Mouse (Mus musculus) lung, postnatal 0 days (tissue): ENCODE measurements around the gene Serpinb6a. TPM values are rescaled to one million over a fixed set of nuclear protein-coding genes. Genes with fewer than 3 reads are reported as not detected.

Source experiments
- ATAC-seq: fragments of 200-750 bp; cut with Nextera tagmentation; 2 replicates; pipeline ENCODE4 v1.8.0; 2017; ENCODE audit warnings: moderate library complexity
- DNase-seq: peaks from one replicate; pipeline ENCODE4 v3.0.0-alpha.2; 2016; ENCODE audit warnings: low spot score
- H3K27ac ChIP-seq: fragments of 300-500 bp; sonication (generic); 2 replicates; pipeline ENCODE4 v1.5.1; 2014; ENCODE audit warnings: antibody characterized with exemption, mild to moderate bottlenecking, low read length, mixed read lengths
- H3K27me3 ChIP-seq: fragments of 300-500 bp; sonication (generic); replicated peaks from 2 replicates; pipeline ENCODE4 v1.6.1; 2014; ENCODE audit warnings: low read length, mixed read lengths; ENCODE audit not compliant: insufficient read depth
- H3K36me3 ChIP-seq: fragments of 300-500 bp; sonication (generic); 2 replicates; pipeline ENCODE4 v1.6.1; 2014; ENCODE audit warnings: low read length, mixed read lengths; ENCODE audit not compliant: insufficient read depth
- H3K4me1 ChIP-seq: fragments of 300-500 bp; sonication (generic); 2 replicates; pipeline ENCODE4 v1.6.1; 2014; ENCODE audit warnings: antibody characterized with exemption, low read depth, low read length, mixed read lengths; ENCODE audit not compliant: insufficient read depth
- H3K4me2 ChIP-seq: fragments of 300-500 bp; sonication (generic); replicated peaks from 2 replicates; pipeline ENCODE4 v1.6.1; 2014; ENCODE audit warnings: low read depth, mild to moderate bottlenecking, low read length, moderate library complexity, mixed read lengths
- H3K4me3 ChIP-seq: fragments of 300-500 bp; sonication (generic); 2 replicates; pipeline ENCODE4 v1.5.1; 2014; ENCODE audit warnings: low read depth, low read length
- H3K9ac ChIP-seq: fragments of 300-500 bp; sonication (generic); replicated peaks from 2 replicates; pipeline ENCODE4 v1.6.1; 2014; ENCODE audit warnings: low read depth, mild to moderate bottlenecking
- H3K9me3 ChIP-seq: fragments of 300-500 bp; sonication (generic); 2 replicates; pipeline ENCODE4 v1.6.1; 2016; ENCODE audit warnings: low read length, mixed read lengths
- CTCF ChIP-seq: IDR thresholded peaks from 2 replicates; pipeline ENCODE4 v1.5.1; 2016; ENCODE audit warnings: antibody characterized with exemption, mild to moderate bottlenecking
- EP300 ChIP-seq: IDR thresholded peaks from 2 replicates; pipeline ENCODE4 v1.6.1; 2016; ENCODE audit warnings: antibody characterized with exemption, mild to moderate bottlenecking, control low read depth
- WGBS: fragments of 180-500 bp; shearing (Covaris S2); extraction: QIAGEN DNeasy Blood & Tissue Kit; methylation state at CpG from one replicate; pipeline ENCODE4 v1.1.7; 2014; 5-methylcytosine and 5-hydroxymethylcytosine counted together
- polyA plus RNA-seq: library from polyadenylated mRNA; unstranded; fragments of >200 nt; fragmentation: Nextera tagmentation; extraction: Ambion mirVana; gene quantifications from 2 replicates; pipeline ENCODE4 v1.2.1, GENCODE M21; 2015

Serpinb6a gene
- polyA plus RNA-seq, result 94.5 and 94.8 TPM in 2 replicates

- no peaks in the 10 kb centered on the region for H3K36me3 ChIP-seq
- H3K9me3 ChIP-seq, result no peaks in the 10 kb centered on the region
- no peaks in the 10 kb centered on the region for H3K27me3 ChIP-seq
- peak within 1 kb of the TSS; percentile 95 for H3K4me3 ChIP-seq
- TF ChIP-seq EP300, result peak; percentile 43; the same call in 1 of the 2 replicates
- TF ChIP-seq CTCF, result peak; percentile 68
- WGBS, result under 1% methylated on average over 81 of the region's 92 CpGs
- peak within 1 kb of the TSS; percentile 89 for H3K9ac ChIP-seq
- ATAC-seq, result peak; percentile 100
- peak within 1 kb of the TSS; percentile 94 for H3K27ac ChIP-seq
- DNase-seq, result peak; percentile 95
- peaks cover 8% of the 10 kb centered on the region; the same call in 1 of the 2 replicates for H3K4me1 ChIP-seq
- H3K4me2 ChIP-seq, result peak within 1 kb of the TSS; percentile 77
Measured at GRCm38 (mm10) chr13:34002058-34003006, at the start of gene Serpinb6a, which contains the start of gene Ripk1. Gene Serpinb6a (minus strand): TSS chr13:34002794. Gene Ripk1 (plus strand): TSS chr13:34002363.

GRCm38 (mm10) chr13:34051692-34052091 lies 49.1 kb upstream of the Serpinb6a start:
- Histone ChIP-seq H3K27me3 (no peaks in the 10 kb centered on the region), H3K36me3 (peaks cover 4% of the 10 kb centered on the region), H3K27ac (no peak overlapping the region), H3K9me3 (no peaks in the 10 kb centered on the region), H3K4me2 (no peak overlapping the region), H3K4me1 (no peaks in the 10 kb centered on the region), H3K4me3 (no peak overlapping the region), H3K9ac (no peak overlapping the region)
- ATAC-seq (no peak), DNase-seq (peak; percentile 44)
- WGBS, result 64% methylated on average over 3 of the region's 3 CpGs
- no peak for TF ChIP-seq EP300
- peak; percentile 13; the same call in 1 of the 2 replicates for TF ChIP-seq CTCF

- H3K4me1 ChIP-seq, result no peaks in the 10 kb centered on the region
- peaks cover 4% of the 10 kb centered on the region for H3K36me3 ChIP-seq
- ATAC-seq (no peak), DNase-seq (no peak)
- 92% methylated on average over 8 of the region's 8 CpGs for WGBS
- H3K9ac ChIP-seq, result no peak overlapping the region
- no peaks in the 10 kb centered on the region for H3K9me3 ChIP-seq
- no peak overlapping the region for H3K4me2 ChIP-seq
- no peak for TF ChIP-seq CTCF
- no peak for TF ChIP-seq EP300
- H3K27ac ChIP-seq, result no peak overlapping the region
- H3K4me3 ChIP-seq, result no peak overlapping the region
- H3K27me3 ChIP-seq, result no peaks in the 10 kb centered on the region
Measured at GRCm38 (mm10) chr13:34050479-34050878, 47.9 kb upstream of the Serpinb6a start.

GRCm38 (mm10) chr13:34047526-34047925 lies 44.9 kb upstream of the Serpinb6a start:
- H3K4me1 ChIP-seq, result no peaks in the 10 kb centered on the region
- WGBS, result 92% methylated on average over 3 of the region's 3 CpGs
- H3K9ac ChIP-seq, result no peak overlapping the region
- ATAC-seq, result no peak
- no peak for TF ChIP-seq EP300
- TF ChIP-seq CTCF, result no peak
- H3K36me3 ChIP-seq, result peaks cover 4% of the 10 kb centered on the region
- no peak for DNase-seq
- H3K27me3 ChIP-seq, result no peaks in the 10 kb centered on the region
- H3K9me3 ChIP-seq, result no peaks in the 10 kb centered on the region
- no peak overlapping the region for H3K27ac ChIP-seq
- H3K4me2 ChIP-seq, result no peak overlapping the region
- H3K4me3 ChIP-seq, result no peak overlapping the region

GRCm38 (mm10) chr13:34046421-34047012 lies 43.9 kb upstream of the Serpinb6a start:
- peak; percentile 91 for DNase-seq
- TF ChIP-seq CTCF (peak; percentile 92), EP300 (no peak)
- Histone ChIP-seq H3K27me3 (no peaks in the 10 kb centered on the region), H3K27ac (no peak overlapping the region), H3K4me3 (no peak overlapping the region), H3K9ac (no peak overlapping the region), H3K4me1 (no peaks in the 10 kb centered on the region), H3K36me3 (no peaks in the 10 kb centered on the region; the same call in 1 of the 2 replicates), H3K4me2 (no peak overlapping the region), H3K9me3 (no peaks in the 10 kb centered on the region)
- ATAC-seq, result peak; percentile 90
- 39% methylated on average over 11 of the region's 11 CpGs for WGBS

GRCm38 (mm10) chr13:34045511-34046249 lies 43.1 kb upstream of the Serpinb6a start:
- H3K9ac ChIP-seq, result no peak overlapping the region
- no peak overlapping the region for H3K4me2 ChIP-seq
- no peaks in the 10 kb centered on the region; the same call in 1 of the 2 replicates for H3K36me3 ChIP-seq
- 40% methylated on average over 5 of the region's 5 CpGs for WGBS
- TF ChIP-seq EP300 (no peak), CTCF (no peak)
- DNase-seq (no peak), ATAC-seq (no peak)
- no peaks in the 10 kb centered on the region for H3K27me3 ChIP-seq
- H3K9me3 ChIP-seq, result no peaks in the 10 kb centered on the region
- no peak overlapping the region for H3K27ac ChIP-seq
- H3K4me3 ChIP-seq, result no peak overlapping the region
- no peaks in the 10 kb centered on the region for H3K4me1 ChIP-seq
